Mouse (Mus musculus) ES-Bruce4 (cell line): ENCODE results near the gene Ski.

ENCODE experiments used
- CTCF ChIP-seq: IDR thresholded peaks from one replicate; pipeline ENCODE4 v1.8.1; 2011; ENCODE audit warnings: low read depth, low read length
- EP300 ChIP-seq: IDR thresholded peaks from 2 replicates; pipeline ENCODE4 v1.6.1; 2011; ENCODE audit warnings: low read depth, low read length; ENCODE audit not compliant: insufficient read depth
- POLR2A ChIP-seq: IDR thresholded peaks from one replicate; pipeline ENCODE4 v1.8.1; 2011; ENCODE audit warnings: low read length; ENCODE audit not compliant: insufficient read depth

DNA sequence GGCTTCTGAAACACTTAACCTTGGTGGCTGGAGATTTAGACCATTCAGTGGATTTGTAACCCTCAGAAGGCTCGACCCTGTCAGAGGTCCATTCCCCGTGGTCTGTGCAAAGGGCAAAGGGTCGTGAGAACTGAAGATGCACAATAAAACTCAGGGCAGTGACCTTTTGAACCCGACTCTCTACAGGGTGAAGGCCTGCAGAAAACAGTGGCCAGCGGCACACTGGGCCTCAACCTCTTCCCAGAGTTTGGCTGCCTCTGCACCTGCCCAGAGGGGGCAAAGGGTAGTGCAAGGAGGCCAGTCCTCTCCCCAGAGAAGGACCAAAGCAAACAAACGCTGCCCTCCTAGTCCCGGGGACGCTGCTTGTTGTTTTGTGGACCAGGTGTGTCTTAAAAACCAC, 34.1 kb downstream of the Ski start:
- TF ChIP-seq POLR2A (no peak), CTCF (no peak), EP300 (peak; percentile 83)
